Mouse (Mus musculus) left cerebral cortex, postnatal 10 days (tissue): ENCODE measurements around the gene Gm17387. TPM values are rescaled to one million over a fixed set of nuclear protein-coding genes. Genes with fewer than 3 reads are reported as not detected.

Experiments
- DNase-seq, 2 experiments: peaks; one replicate each; pipeline ENCODE4 v3.0.0; 2021 to 2022; ENCODE audit warnings: low spot score in 2 of 2, mixed read lengths in 1 of 2; ENCODE audit errors: extremely low spot score in 1 of 2
- intact Hi-C: fragments of 180-260 bp; cut with DNase I; formaldehyde crosslinking; loops from one replicate; pipeline ENCODE4 v1.15.1; 2025
- total RNA-seq, 2 experiments: library from RNA; stranded (reverse); gene quantifications; 2 replicates each; pipeline ENCODE4 v1.2.3; 2021

The Gm17387 gene
- total RNA-seq, 2 experiments from 2014 or later: not detected

GRCm38 (mm10) chr7:141062525-141062924 is 33.6 kb downstream of the Gm17387 start:
- intact Hi-C loops: loop anchor here (5.0 kb wide), 1 partner anchor 110 kb away; the partner anchor contains the start of gene Rnh1
- DNase-seq: no peak

GRCm38 (mm10) chr7:141063353-141063752 is 34.4 kb downstream of the Gm17387 start:
- intact Hi-C loops: loop anchor here (5.0 kb wide), 1 partner anchor 109 kb away; the partner anchor contains the start of gene Rnh1
- DNase-seq: no peak

DNA sequence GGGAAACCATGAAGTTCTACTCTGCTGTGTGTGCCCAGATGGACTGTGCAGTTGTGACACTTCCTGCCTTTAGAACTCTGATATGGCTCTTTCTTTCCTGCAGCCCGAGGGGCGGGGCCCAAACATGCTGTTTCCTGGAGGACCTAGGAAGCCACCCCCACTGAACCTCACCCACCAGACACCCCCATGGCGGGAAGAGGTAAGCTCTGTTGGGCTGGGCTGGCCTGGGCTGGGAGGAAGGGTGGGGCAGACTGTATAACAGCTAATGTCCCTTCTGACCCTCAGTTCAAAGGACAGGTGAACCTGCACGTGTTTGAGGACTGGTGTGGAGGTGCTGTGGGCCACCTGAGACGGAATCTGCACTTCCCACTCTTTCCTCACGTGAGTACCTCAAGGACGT is 35.2 kb downstream of the Gm17387 start:
- peak in 1 of 2 experiments; percentile 48 for DNase-seq
- intact Hi-C loops: loop anchor here (5.0 kb wide), 1 partner anchor 108 kb away; the partner anchor contains the start of gene Rnh1

- intact Hi-C loops: loop anchor here (5.0 kb wide), 1 partner anchor 108 kb away; the partner anchor contains the start of gene Rnh1
- no peak for DNase-seq
Measured at GRCm38 (mm10) chr7:141064576-141064975, 35.6 kb downstream of the Gm17387 start.

DNA sequence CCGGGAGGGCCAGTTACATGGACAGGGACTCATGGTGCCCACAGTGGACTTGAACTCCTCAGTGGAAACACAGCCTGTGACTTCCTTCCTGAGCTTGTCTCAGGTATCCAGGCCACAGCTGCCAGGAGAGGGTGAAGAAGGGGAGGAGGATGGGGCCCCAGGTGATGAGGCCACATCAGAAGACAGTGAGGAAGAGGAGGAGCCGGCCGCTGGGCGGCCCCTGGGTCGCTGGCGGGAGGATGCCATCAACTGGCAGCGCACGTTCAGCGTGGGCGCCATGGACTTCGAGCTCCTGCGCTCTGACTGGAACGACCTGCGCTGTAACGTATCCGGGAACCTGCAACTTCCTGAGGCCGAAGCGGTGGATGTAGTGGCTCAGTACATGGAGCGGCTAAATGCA is 39.4 kb downstream of the Gm17387 start:
- peak in 1 of 2 experiments; percentile 38 for DNase-seq
- intact Hi-C loops: no loop called here

DNA sequence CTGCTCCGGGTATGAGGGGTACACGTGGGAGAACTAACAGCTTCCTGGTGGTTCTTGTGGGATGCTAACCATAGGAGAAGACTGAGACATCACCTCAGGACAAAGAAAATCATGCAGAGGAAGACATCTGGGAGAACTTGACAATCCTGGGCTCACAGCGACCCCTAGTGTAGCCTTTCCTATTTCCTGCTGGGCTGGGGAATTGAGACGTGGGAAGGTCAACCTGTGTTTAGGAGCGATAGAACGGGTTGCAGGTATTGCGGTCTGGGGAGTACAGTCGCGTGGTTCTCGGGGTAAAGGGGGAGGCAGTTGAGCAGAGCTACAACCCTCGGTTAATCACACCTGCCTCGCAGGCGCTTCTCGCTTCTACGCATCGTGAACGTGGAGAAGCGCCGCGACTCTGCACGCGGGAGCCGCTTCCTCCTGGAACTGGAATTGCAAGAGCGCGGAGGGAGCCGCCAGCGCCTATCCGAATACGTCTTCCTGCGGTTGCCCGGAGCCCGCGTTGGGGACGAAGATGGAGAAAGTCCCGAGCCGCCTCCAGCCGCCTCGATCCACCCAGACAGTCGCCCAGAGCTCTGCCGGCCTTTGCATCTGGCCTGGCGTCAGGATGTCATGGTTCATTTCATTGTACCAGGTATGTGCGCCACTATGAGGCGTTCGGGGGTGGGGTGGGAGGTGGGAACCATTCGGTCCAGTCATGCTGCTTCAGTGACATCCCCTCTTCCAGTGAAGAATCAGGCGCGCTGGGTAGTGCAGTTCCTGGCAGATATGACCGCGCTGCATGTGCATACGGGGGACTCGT is 41.3 kb downstream of the Gm17387 start:
- intact Hi-C loops: no loop called here
- DNase-seq: peak; percentile 58 to 78

GRCm38 (mm10) chr7:141072017-141072745 is 43.2 kb downstream of the Gm17387 start:
- intact Hi-C loops: no loop called here
- DNase-seq: no peak

DNA sequence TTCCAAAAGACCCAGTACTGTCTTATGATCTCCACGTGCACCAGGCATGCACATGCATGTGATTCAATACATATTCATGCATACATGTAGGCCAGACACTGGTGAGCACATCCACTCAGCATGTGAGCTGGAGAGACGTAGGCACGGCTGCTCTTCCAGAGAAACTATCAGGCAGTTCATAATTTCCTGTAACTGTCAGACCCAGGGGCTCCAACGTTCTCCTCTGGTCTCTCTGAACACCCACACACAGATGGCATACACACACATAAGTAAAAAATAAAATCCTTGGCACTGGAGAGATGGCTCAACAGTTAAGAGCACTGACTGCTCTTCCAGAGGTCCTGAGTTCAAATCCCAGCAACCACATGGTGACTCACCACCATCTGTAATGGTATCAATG is 44.9 kb downstream of the Gm17387 start:
- intact Hi-C loops: no loop called here

GRCm38 (mm10) chr7:141077841-141078240 is 48.9 kb downstream of the Gm17387 start, which contains the start of gene Pkp3:
TSS of gene Pkp3 (plus strand) at chr7:141078218.
- intact Hi-C loops: loop anchor here (5.0 kb wide), 1 partner anchor 34 kb away; no protein-coding TSS in a partner anchor
- no peak for DNase-seq

More for the DNA sequence above, 44.9 kb downstream of the Gm17387 start:
- DNase-seq: no peak

- intact Hi-C loops: loop anchor here (5.0 kb wide), 1 partner anchor 33 kb away; no protein-coding TSS in a partner anchor
Measured at GRCm38 (mm10) chr7:141078876-141079275, 49.9 kb downstream of the Gm17387 start.

More at GRCm38 (mm10) chr7:141078876-141079275, 49.9 kb downstream of the Gm17387 start:
- DNase-seq: no peak

Other genes with a start within 250 kb of the Gm17387 start
- gene Syce1, start 241.3 kb upstream of the Gm17387 start, total RNA-seq: under 1 TPM in 1 of 2 experiments, not detected in 1; 0.54 TPM
- gene Zfp941, start 207.0 kb upstream of the Gm17387 start, total RNA-seq: 10 to 100 TPM; 13.1 to 14.4 TPM
- gene Urah, start 194.1 kb upstream of the Gm17387 start, total RNA-seq: under 1 TPM in 1 of 2 experiments, not detected in 1; 0.69 TPM
- gene Scgb1c1, start 183.6 kb upstream of the Gm17387 start, total RNA-seq: not detected
- not detected for gene Odf3, start 181.3 kb upstream of the Gm17387 start, total RNA-seq
- 1 to 10 TPM in 1 of 2 experiments, under 1 TPM in 1; 0.89 to 1.1 TPM for gene Gm45785, start 172.8 kb upstream of the Gm17387 start, total RNA-seq
- 10 to 100 TPM; 92.0 to 93.3 TPM for gene Ric8a, start 172.2 kb upstream of the Gm17387 start, total RNA-seq
- gene Bet1l, start 171.6 kb upstream of the Gm17387 start, total RNA-seq: 10 to 100 TPM; 24.4 to 25.1 TPM
- 100 to 1,000 TPM; 144 to 153 TPM for gene Psmd13, start 147.2 kb upstream of the Gm17387 start, total RNA-seq
- 10 to 100 TPM; 52.5 to 53.0 TPM for gene Sirt3, start 146.8 kb upstream of the Gm17387 start, total RNA-seq
- gene Cox8b, start 128.7 kb upstream of the Gm17387 start, total RNA-seq: not detected
- gene Nlrp6, start 108.2 kb upstream of the Gm17387 start, total RNA-seq: under 1 TPM; 0.39 to 0.67 TPM
- gene Pgghg, start 87.7 kb upstream of the Gm17387 start, total RNA-seq: 1 to 10 TPM; 2.4 to 3.9 TPM
- gene Ifitm5, start 78.8 kb upstream of the Gm17387 start, total RNA-seq: not detected
- gene Gm45717, start 73.2 kb upstream of the Gm17387 start, total RNA-seq: not detected
- 10 to 100 TPM; 18.0 to 20.0 TPM for gene Ifitm2, start 73.1 kb upstream of the Gm17387 start, total RNA-seq
- gene Ifitm1, start 61.9 kb upstream of the Gm17387 start, total RNA-seq: 1 to 10 TPM; 3.2 to 3.3 TPM
- 1 to 10 TPM; 7.8 to 8.6 TPM for gene Ifitm3, start 18.4 kb upstream of the Gm17387 start, total RNA-seq
- gene Ifitm6, start 11.2 kb upstream of the Gm17387 start, total RNA-seq: not detected
- 100 to 1,000 TPM; 107 to 110 TPM for gene B4galnt4, start 32.0 kb downstream of the Gm17387 start, total RNA-seq
- not detected for gene Pkp3, start 49.1 kb downstream of the Gm17387 start, total RNA-seq
- gene Sigirr, start 71.4 kb downstream of the Gm17387 start, total RNA-seq: 1 to 10 TPM; 2.3 to 2.8 TPM
- not detected for gene Ano9, start 88.7 kb downstream of the Gm17387 start, total RNA-seq
- 10 to 100 TPM; 48.4 to 54.0 TPM for gene Ptdss2, start 93.3 kb downstream of the Gm17387 start, total RNA-seq
- 10 to 100 TPM; 20.8 TPM for gene Rnh1, start 143.7 kb downstream of the Gm17387 start, total RNA-seq
- 100 to 1,000 TPM; 246 to 262 TPM for gene Hras, start 164.9 kb downstream of the Gm17387 start, total RNA-seq
- 1 to 10 TPM; 4.7 to 4.9 TPM for gene Lrrc56, start 165.0 kb downstream of the Gm17387 start, total RNA-seq
- not detected for gene Lmntd2, start 184.9 kb downstream of the Gm17387 start, total RNA-seq
- under 1 TPM; 0.58 to 0.69 TPM for gene Rassf7, start 186.7 kb downstream of the Gm17387 start, total RNA-seq
- 10 to 100 TPM; 63.6 to 69.6 TPM for gene Phrf1, start 199.7 kb downstream of the Gm17387 start, total RNA-seq
- under 1 TPM; 0.22 to 0.58 TPM for gene Irf7, start 237.3 kb downstream of the Gm17387 start, total RNA-seq
- gene Cdhr5, start 247.7 kb downstream of the Gm17387 start, total RNA-seq: not detected